Mouse (Mus musculus): ENCODE measurements around the gene Acot1. TPM values are rescaled to one million over a fixed set of nuclear protein-coding genes. Genes with fewer than 3 reads are reported as not detected.
"Not testable (repeated sequence)": the region's sequence is repeated elsewhere in the genome, so short reads cannot be mapped to it uniquely, and the experiment has no call there.

Gene Acot1
- polyA plus RNA-seq, 1 experiment from 2014 or later: 101 TPM

DNA sequence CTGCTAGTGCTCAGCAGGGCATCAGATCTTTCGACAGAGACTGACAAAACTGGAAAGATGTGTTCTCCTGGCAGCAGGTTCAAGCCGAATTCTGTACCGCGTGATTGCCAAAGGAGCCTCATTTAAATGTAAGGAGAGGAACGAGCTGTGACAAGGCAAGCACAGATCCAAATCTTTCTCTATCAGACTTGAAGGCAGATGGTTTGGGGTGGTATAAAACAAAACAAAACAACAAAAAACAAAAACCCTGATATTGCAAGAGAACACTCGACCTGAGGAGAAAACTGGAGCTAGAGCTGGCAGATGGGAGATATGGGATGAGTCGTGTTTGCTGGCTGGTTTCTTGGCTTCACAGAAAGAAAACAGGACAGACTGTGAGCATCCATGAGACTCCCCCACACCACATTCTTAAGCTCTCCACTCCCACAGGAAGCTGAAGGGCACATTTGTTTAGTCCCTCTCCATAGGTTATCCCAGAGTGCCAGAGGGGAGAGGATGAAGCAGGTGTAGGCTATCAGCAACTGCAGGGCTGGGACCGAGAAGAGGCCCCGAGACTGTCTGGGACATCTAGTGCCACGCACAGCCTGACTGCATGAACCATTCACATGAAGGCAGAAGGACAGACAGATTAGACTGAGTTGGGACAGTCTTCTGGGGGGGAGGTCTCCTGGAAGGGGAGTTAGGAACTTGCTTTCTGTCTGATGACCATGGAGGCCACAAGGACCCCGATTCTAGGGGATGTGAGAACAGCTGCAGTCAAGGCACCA lies 10.8 kb upstream of the Acot1 start:
- WGBS: 66% methylated on average over 11 of the region's 11 CpGs
- no peak overlapping the region for H3K27ac ChIP-seq (replicated peaks)
- no peaks in the 10 kb centered on the region for H3K27me3 ChIP-seq
- no peak overlapping the region for H3K9ac ChIP-seq
- H3K4me1 ChIP-seq (replicated peaks): peaks cover 4% of the 10 kb centered on the region; the same call in 1 of the 2 replicates
- H3K4me3 ChIP-seq: no peak overlapping the region
- H3K4me2 ChIP-seq: no peak overlapping the region
- H3K36me3 ChIP-seq: no peaks in the 10 kb centered on the region
- no peak for ATAC-seq (ENCODE audit: low read depth)
- no peaks in the 10 kb centered on the region; the same call in 1 of the 2 replicates for H3K9me3 ChIP-seq

DNA sequence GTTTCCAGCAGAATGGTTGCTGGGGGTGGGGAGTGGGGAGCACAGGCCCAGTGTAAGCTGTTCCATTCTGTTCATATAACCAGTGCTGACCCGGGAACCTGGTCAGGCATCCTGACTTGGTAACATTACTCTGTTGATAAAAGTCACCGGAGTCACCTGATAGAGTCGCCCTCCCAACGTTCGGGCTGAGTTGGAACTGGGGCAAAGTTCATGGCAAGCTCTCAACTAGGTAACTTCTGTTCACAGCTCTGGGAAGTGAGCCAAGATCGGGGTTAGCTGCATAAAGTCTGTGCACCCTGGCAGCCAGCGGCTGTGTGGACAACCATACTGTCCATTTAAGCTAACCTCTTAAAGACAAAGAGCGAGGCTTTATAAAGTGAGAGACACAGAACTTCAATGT lies 10.1 kb upstream of the Acot1 start:
- H3K27me3 ChIP-seq; H3K4me1 ChIP-seq (replicated peaks); H3K4me2 ChIP-seq; H3K36me3 ChIP-seq; H3K27ac ChIP-seq (replicated peaks); H3K9ac ChIP-seq; ATAC-seq (ENCODE audit: low read depth); H3K9me3 ChIP-seq; H3K4me3 ChIP-seq: not testable (repeated sequence)
- WGBS: 69% methylated on average over 8 of the region's 8 CpGs

DNA sequence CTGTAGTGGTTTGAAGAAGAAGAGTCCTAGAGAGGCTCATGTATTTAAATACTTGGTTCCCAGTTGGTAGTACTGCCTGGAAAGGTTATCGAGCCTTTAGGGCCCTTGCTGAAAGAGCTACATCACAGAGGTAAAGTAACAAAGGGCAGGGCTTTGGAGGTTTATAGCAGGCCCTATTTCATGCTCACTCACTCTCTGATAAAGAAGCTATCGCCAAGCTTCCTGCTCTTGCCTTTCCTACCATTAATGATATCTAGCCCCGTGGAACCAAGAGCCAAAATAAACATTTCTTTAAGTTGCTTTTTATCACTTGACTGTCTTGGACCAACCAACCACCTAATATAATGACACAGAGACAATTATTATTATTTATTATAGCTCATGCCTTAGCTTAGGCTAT lies 8.9 kb upstream of the Acot1 start:
- Histone ChIP-seq H3K4me1 (replicated peaks) (peaks cover 4% of the 10 kb centered on the region; the same call in 1 of the 2 replicates), H3K4me3 (no peak overlapping the region), H3K27ac (replicated peaks) (no peak overlapping the region), H3K9ac (no peak overlapping the region), H3K36me3 (no peaks in the 10 kb centered on the region), H3K27me3 (no peaks in the 10 kb centered on the region), H3K9me3 (no peaks in the 10 kb centered on the region; the same call in 1 of the 2 replicates), H3K4me2 (no peak overlapping the region)
- no peak for ATAC-seq (ENCODE audit: low read depth)
- WGBS: 49% methylated on average over 3 of the region's 3 CpGs

DNA sequence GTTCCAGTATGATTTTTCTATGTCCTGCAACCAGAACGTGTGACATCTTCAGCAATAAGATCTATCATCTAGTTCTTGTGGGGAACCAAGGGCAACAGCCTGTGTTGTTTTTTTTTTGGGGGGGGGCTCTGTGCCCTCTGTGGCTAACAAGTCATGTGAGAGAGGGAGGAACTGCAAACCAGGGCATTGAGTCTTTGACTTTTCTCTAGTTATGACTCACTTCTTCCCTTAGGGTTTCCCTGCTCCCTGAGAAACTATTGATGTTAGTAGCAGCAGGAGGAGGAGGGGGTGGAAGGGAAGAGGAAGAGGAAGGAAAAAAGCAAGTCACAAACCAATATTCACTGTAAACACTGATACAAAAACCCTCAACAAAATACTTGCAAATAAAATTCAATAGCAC lies 5.4 kb upstream of the Acot1 start:
- Histone ChIP-seq H3K9me3 (no peaks in the 10 kb centered on the region; the same call in 1 of the 2 replicates), H3K27ac (replicated peaks) (no peak overlapping the region), H3K4me3 (no peak overlapping the region), H3K27me3 (no peaks in the 10 kb centered on the region), H3K4me2 (no peak overlapping the region), H3K4me1 (replicated peaks) (peaks cover 10% of the 10 kb centered on the region), H3K36me3 (no peaks in the 10 kb centered on the region), H3K9ac (no peak overlapping the region)
- 88% methylated on average over 1 of the region's 1 CpGs for WGBS
- no peak for ATAC-seq (ENCODE audit: low read depth)

DNA sequence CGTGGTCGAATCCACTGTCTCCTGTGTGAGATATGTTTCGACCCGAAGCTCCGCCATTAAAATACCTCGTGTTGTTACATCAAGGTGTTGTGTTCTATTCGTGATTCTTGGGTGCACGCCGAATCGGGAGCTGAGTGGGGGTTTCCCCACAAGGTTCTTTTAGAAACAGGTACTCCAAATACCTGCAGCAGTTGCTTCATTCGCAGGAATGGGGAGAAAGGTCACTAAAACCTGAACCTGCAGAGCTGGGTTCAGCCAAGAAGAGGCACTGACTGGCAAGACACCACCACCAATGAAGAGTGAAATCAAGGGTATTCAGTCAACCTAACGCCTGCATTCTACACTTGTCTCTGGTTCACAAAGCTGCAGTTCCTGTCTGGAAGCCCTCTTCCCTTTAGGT lies 1.0 kb upstream of the Acot1 start:
- H3K4me2 ChIP-seq: peak overlapping the region; percentile 57; the same call in 1 of the 2 replicates
- H3K9ac ChIP-seq: 0 out of 2 replicates have a peak overlapping the region, but pooled peaks have one; percentile 71
- WGBS: 91% methylated on average over 10 of the region's 12 CpGs
- H3K4me1 ChIP-seq (replicated peaks): peaks cover 39% of the 10 kb centered on the region
- no peaks in the 10 kb centered on the region for H3K27me3 ChIP-seq
- H3K9me3 ChIP-seq: no peaks in the 10 kb centered on the region
- ATAC-seq (ENCODE audit: low read depth): no peak
- H3K27ac ChIP-seq (replicated peaks): peak overlapping the region; percentile 79
- no peaks in the 10 kb centered on the region for H3K36me3 ChIP-seq
- no peak overlapping the region for H3K4me3 ChIP-seq

DNA sequence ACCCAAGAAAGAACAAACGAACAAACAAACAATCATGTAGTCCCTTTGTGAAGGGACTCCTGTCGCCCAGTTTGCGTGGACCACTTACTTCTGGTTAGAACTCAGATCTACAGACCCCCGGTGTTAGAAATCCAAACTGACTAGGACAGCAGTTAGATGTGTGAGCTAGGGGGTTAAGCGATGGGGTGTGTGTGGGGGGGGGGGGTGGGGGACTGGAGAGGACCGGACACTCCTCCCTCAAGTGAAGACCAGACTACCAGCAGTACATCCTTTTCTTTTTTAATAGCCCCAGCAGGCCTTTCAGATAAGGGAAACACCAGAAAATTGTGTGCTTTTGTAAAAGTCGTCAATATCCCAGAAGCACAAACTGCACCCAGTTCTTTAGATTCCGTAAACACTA lies 561 bp upstream of the Acot1 start:
- Histone ChIP-seq H3K4me1 (replicated peaks) (peaks cover 44% of the 10 kb centered on the region), H3K27me3 (no peaks in the 10 kb centered on the region), H3K9me3 (no peaks in the 10 kb centered on the region), H3K27ac (replicated peaks) (peak overlapping the region; percentile 79), H3K4me2 (peak overlapping the region; percentile 57), H3K36me3 (no peaks in the 10 kb centered on the region), H3K9ac (peak overlapping the region; percentile 71; the same call in 1 of the 2 replicates), H3K4me3 (peak overlapping the region; percentile 48)
- ATAC-seq (ENCODE audit: low read depth): peak; percentile 59; the same call in 1 of the 2 replicates
- 43% methylated on average over 8 of the region's 8 CpGs for WGBS

DNA sequence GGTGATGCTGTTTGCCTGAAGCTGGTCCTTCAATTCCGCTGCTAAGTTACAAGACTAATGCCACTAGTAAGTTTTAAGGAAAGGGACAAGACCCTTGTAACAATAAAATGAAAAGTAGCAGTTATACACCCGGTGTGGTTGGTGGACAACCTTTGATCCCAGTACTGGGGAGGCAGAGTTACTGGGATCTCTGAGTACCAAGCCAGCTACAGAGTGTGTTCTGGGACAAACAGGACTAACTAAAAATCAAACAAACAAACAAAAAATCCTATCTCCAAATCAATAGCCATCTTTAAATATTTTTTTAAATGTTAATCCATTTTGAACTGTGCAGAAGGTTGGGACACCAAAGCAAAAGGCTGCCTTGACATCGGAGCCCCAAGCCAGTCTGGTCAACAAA lies 911 bp downstream of the Acot1 start:
- Histone ChIP-seq H3K27me3 (no peaks in the 10 kb centered on the region), H3K27ac (replicated peaks) (peak overlapping the region; percentile 79), H3K9me3 (no peaks in the 10 kb centered on the region), H3K4me3 (peak overlapping the region; percentile 48), H3K4me2 (peak overlapping the region; percentile 57), H3K4me1 (replicated peaks) (peaks cover 51% of the 10 kb centered on the region), H3K9ac (peak overlapping the region; percentile 71), H3K36me3 (no peaks in the 10 kb centered on the region)
- ATAC-seq (ENCODE audit: low read depth): no peak
- 66% methylated on average over 3 of the region's 3 CpGs for WGBS

DNA sequence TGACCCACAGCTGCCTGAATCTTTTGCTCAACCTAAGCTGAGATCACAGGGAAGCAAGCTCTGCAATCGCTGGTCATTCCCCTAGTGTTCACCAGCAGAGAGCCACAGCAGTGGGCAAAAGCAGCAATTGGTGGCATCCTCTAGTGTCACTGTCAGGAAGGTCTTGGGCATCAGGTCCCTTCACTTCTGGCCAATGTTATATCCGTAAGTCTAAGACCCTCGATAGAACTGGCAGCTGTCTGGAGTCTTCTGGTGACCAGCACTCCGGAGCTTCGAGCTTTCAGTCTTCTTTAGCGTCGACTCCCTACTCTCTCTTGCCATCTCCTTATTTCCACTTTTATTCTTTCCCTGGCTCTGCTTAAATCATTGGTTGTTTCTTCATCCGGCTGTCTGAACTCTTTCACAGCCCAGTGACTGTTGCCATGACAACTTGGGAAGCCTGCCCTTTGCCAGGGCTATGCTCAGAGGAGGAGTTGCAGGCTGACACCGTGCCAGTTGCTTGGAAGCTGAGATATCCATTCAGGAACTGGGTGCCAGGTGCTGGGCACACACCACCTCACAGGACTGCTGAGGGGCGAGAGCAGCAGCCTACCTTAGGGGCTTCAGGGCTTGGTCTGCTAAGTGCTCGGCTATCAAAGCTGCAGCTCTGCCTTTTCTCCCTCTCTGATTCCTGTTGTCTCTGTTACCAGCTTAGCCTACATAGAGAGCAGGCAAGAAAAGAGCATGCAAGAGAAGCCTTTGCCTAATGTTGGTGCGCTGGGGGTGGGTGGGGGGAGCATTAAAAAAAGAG lies 2.2 kb downstream of the Acot1 start:
- Histone ChIP-seq H3K9me3 (no peaks in the 10 kb centered on the region), H3K36me3 (no peaks in the 10 kb centered on the region; the same call in 1 of the 2 replicates), H3K9ac (peak overlapping the region; percentile 71), H3K4me3 (peak overlapping the region; percentile 48), H3K27ac (replicated peaks) (peak overlapping the region; percentile 73), H3K4me2 (peak overlapping the region; percentile 57), H3K4me1 (replicated peaks) (peaks cover 51% of the 10 kb centered on the region), H3K27me3 (no peaks in the 10 kb centered on the region)
- 24% methylated on average over 12 of the region's 12 CpGs for WGBS
- ATAC-seq (ENCODE audit: low read depth): peak; percentile 74

DNA sequence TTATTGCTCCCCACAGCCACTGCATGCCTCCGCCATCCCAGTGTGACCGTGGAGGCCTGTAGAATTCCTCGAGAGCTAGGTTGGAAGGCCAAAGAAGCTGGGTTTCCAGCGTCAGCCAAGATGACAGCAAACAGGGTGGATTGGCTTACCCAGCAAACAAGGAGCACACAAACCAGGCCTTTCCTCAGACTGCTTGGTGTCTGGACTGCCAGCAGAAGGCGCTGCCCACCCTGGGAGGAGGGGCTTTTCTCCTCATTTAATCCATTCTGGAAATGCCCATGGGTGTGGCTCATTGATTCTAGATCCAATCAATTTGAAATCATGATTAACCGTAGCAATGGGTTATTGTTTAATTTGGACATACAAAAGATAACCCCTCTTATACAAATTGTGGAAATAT lies 3.8 kb downstream of the Acot1 start:
- H3K27me3 ChIP-seq: no peaks in the 10 kb centered on the region
- H3K9me3 ChIP-seq: no peaks in the 10 kb centered on the region
- peak overlapping the region; percentile 57 for H3K4me2 ChIP-seq
- H3K9ac ChIP-seq: no peak overlapping the region
- 60% methylated on average over 6 of the region's 6 CpGs for WGBS
- peak overlapping the region; percentile 33; the same call in 1 of the 2 replicates for H3K27ac ChIP-seq (replicated peaks)
- no peaks in the 10 kb centered on the region; the same call in 1 of the 2 replicates for H3K36me3 ChIP-seq
- no peak for ATAC-seq (ENCODE audit: low read depth)
- peaks cover 51% of the 10 kb centered on the region for H3K4me1 ChIP-seq (replicated peaks)
- no peak overlapping the region for H3K4me3 ChIP-seq

DNA sequence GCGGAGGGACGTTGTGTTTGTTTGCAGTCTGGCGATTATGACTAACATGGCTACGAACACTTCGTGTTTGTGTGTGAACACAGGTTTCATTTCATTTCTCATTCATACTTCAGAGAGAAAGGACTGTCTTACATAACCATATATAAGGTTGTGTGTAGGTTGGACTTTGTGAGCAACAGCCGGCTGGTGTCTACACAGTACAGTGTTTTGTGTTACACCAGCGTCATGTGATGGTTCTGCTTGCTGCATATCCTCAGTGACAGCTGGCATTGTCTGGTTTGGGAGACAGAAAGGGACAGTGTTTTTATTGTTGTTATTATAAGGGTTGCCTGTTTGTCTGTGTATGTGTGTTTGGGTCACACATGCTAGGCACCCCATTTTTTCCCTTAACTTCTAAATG lies 4.4 kb downstream of the Acot1 start:
- H3K27ac ChIP-seq (replicated peaks): no peak overlapping the region
- no peak overlapping the region for H3K4me3 ChIP-seq
- WGBS: 93% methylated on average over 7 of the region's 7 CpGs
- H3K36me3 ChIP-seq: no peaks in the 10 kb centered on the region; the same call in 1 of the 2 replicates
- H3K9me3 ChIP-seq: no peaks in the 10 kb centered on the region
- peaks cover 46% of the 10 kb centered on the region for H3K4me1 ChIP-seq (replicated peaks)
- no peak overlapping the region for H3K9ac ChIP-seq
- no peak overlapping the region for H3K4me2 ChIP-seq
- no peaks in the 10 kb centered on the region for H3K27me3 ChIP-seq
- no peak for ATAC-seq (ENCODE audit: low read depth)

DNA sequence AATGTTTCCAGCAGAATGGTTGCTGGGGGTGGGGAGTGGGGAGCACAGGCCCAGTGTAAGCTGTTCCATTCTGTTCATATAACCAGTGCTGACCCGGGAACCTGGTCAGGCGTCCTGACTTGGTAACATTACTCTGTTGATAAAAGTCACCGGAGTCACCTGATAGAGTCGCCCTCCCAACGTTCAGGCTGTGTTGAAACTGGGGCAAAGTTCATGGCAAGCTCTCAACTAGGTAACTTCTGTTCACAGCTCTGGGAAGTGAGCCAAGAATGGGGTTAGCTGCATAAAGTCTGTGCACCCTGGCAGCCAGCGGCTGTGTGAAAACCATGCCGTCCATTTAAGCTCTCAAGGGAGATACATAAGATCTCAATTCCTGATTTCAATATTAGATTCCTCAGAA lies 11.2 kb downstream of the Acot1 start:
- not testable (repeated sequence) for H3K4me1 ChIP-seq (replicated peaks); H3K27ac ChIP-seq (replicated peaks); H3K9ac ChIP-seq; H3K36me3 ChIP-seq; H3K9me3 ChIP-seq; H3K4me3 ChIP-seq; H3K4me2 ChIP-seq; H3K27me3 ChIP-seq; ATAC-seq (ENCODE audit: low read depth)
- WGBS: 69% methylated on average over 7 of the region's 7 CpGs

DNA sequence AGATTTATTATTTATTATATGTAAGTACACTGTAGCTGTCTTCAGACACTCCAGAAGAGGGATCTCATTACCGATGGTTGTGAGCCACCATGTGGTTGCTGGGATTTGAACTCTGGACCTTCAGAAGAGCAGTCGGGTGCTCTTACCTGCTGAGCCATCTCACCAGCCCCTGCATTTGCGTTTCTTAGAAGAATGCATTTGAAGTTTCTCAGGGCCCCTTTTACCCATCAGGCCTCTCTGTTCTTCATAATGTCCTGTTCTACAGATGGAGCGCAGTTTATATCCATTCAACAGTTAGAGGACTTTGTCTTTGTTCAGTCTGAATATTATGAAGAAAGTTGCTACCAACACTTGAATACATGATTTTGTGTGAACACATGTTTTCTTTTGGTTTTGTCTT lies 13.0 kb downstream of the Acot1 start:
- H3K9ac ChIP-seq; H3K4me2 ChIP-seq; H3K4me1 ChIP-seq (replicated peaks); H3K4me3 ChIP-seq; H3K9me3 ChIP-seq; ATAC-seq (ENCODE audit: low read depth); H3K27ac ChIP-seq (replicated peaks); H3K27me3 ChIP-seq; H3K36me3 ChIP-seq: not testable (repeated sequence)
- 93% methylated on average over 4 of the region's 4 CpGs for WGBS
